Mouse (Mus musculus) forebrain, embryonic 11.5 days (tissue): ENCODE data around the gene Suz12. TPM values are rescaled to one million over a fixed set of nuclear protein-coding genes. Genes with fewer than 3 reads are reported as not detected.

ENCODE experiments used
- ATAC-seq: fragments of 200-750 bp; cut with Nextera tagmentation; replicated peaks from 2 replicates; pipeline ENCODE4 v1.8.0; 2017; ENCODE audit warnings: moderate TSS enrichment; ENCODE audit not compliant: low FRiP score
- DNase-seq: peaks from one replicate; pipeline ENCODE4 v3.0.0-alpha.2; 2017; ENCODE audit warnings: low spot score
- H3K27ac ChIP-seq: fragments of 300-500 bp; sonication (generic); 2 replicates; pipeline ENCODE4 v1.5.1; 2014; ENCODE audit warnings: low read depth, low read length
- H3K27me3 ChIP-seq: fragments of 300-500 bp; sonication (generic); 2 replicates; pipeline ENCODE4 v1.6.1; 2014; ENCODE audit warnings: mild to moderate bottlenecking, low read length, mixed read lengths; ENCODE audit not compliant: control insufficient read depth, insufficient read depth
- H3K36me3 ChIP-seq: fragments of 300-500 bp; sonication (generic); 2 replicates; pipeline ENCODE4 v1.6.1; 2014; ENCODE audit warnings: mild to moderate bottlenecking, low read length, moderate library complexity, mixed read lengths; ENCODE audit not compliant: control insufficient read depth, insufficient read depth
- H3K4me1 ChIP-seq: fragments of 300-500 bp; sonication (generic); replicated peaks from 2 replicates; pipeline ENCODE4 v1.6.1; 2014; ENCODE audit warnings: low read length, mixed read lengths; ENCODE audit not compliant: control insufficient read depth, insufficient read depth
- H3K4me2 ChIP-seq: fragments of 300-500 bp; sonication (generic); 2 replicates; pipeline ENCODE4 v1.6.1; 2014; ENCODE audit warnings: low read depth, mild to moderate bottlenecking, low read length, moderate library complexity, mixed read lengths; ENCODE audit not compliant: severe bottlenecking
- H3K4me3 ChIP-seq: fragments of 300-500 bp; sonication (generic); 2 replicates; pipeline ENCODE4 v1.5.1; 2014; ENCODE audit warnings: low read depth, low read length
- H3K9ac ChIP-seq: fragments of 300-500 bp; sonication (generic); 2 replicates; pipeline ENCODE4 v1.6.1; 2014; ENCODE audit warnings: low read length
- H3K9me3 ChIP-seq: fragments of 300-500 bp; sonication (generic); 2 replicates; pipeline ENCODE4 v1.6.1; 2016; ENCODE audit warnings: low read length, mixed read lengths; ENCODE audit not compliant: control insufficient read depth
- WGBS: fragments of 180-500 bp; shearing (Covaris S2); extraction: QIAGEN DNeasy Blood & Tissue Kit; methylation state at CpG from one replicate; pipeline ENCODE4 v1.1.7; 2014; 5-methylcytosine and 5-hydroxymethylcytosine counted together
- polyA plus RNA-seq: library from polyadenylated mRNA; unstranded; fragments of >200 nt; fragmentation: Nextera tagmentation; extraction: Ambion mirVana; gene quantifications from 2 replicates; pipeline ENCODE4 v1.2.1, GENCODE M21; 2014

Suz12 gene
- 33.6 and 35.4 TPM in 2 replicates for polyA plus RNA-seq

GRCm38 (mm10) chr11:79992592-79993355, at the start of gene Suz12:
Gene Suz12, plus strand, starts transcription at chr11:79993106.
- Histone ChIP-seq H3K4me2 (peak within 1 kb of the TSS; percentile 68), H3K27me3 (no peaks in the 10 kb centered on the region), H3K27ac (peak within 1 kb of the TSS; percentile 100), H3K4me3 (peak within 1 kb of the TSS; percentile 99), H3K4me1 (peaks cover 4% of the 10 kb centered on the region; the same call in 1 of the 2 replicates), H3K9me3 (no peaks in the 10 kb centered on the region), H3K9ac (peak within 1 kb of the TSS; percentile 95), H3K36me3 (no peaks in the 10 kb centered on the region; the same call in 1 of the 2 replicates)
- ATAC-seq, result peak; percentile 97
- peak; percentile 99 for DNase-seq
- WGBS, result under 1% methylated on average over 61 of the region's 74 CpGs

DNA sequence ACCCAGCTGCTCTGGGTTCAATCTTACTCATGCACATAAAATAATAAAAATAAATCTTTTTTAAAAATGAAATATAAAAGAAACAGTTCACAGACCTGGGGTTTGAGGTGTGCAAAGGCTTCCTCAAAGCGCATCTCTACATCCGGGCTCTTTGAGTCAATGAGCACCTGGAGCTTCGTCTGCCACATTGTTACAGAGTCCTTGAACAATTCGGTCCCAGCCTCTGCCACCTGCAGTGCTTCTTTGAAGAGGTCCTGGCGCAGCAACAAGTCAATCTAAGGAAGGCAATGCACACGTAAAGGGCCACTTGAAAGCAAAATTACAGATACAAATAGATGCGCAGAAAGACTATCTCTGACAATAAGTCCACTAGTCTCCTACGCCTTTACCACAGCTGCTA, 49.8 kb upstream of the Suz12 start:
- no peak overlapping the region for H3K4me2 ChIP-seq
- H3K9me3 ChIP-seq, result no peaks in the 10 kb centered on the region
- ATAC-seq (no peak), DNase-seq (no peak)
- H3K27ac ChIP-seq, result no peak overlapping the region
- 87% methylated on average over 8 of the region's 8 CpGs for WGBS
- no peaks in the 10 kb centered on the region for H3K27me3 ChIP-seq
- no peak overlapping the region for H3K4me3 ChIP-seq
- no peaks in the 10 kb centered on the region for H3K4me1 ChIP-seq
- no peak overlapping the region for H3K9ac ChIP-seq
- peaks cover 6% of the 10 kb centered on the region for H3K36me3 ChIP-seq

DNA sequence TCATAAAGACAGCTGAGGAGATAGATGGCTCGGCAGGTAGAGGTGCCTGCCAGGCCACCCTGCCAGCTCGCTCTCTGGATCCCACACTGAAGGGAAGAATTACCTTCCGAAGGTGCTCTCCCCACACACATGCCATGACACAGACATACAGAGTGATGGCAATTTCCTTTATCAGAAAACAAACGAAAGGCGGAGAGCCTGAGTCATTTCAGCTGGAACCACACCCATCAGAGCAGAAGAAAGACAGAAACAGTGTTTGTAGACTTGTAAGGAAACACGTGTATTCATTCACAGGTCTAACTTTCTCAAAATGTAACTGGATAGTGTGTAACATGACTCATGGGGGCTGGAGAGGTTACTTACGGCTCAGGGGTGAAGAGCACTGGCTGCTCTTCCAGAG, 49.3 kb upstream of the Suz12 start:
- no peaks in the 10 kb centered on the region for H3K4me1 ChIP-seq
- DNase-seq (no peak), ATAC-seq (no peak)
- H3K4me2 ChIP-seq, result no peak overlapping the region
- H3K36me3 ChIP-seq, result peaks cover 6% of the 10 kb centered on the region
- H3K27ac ChIP-seq, result no peak overlapping the region
- no peaks in the 10 kb centered on the region for H3K9me3 ChIP-seq
- H3K4me3 ChIP-seq, result no peak overlapping the region
- no peaks in the 10 kb centered on the region for H3K27me3 ChIP-seq
- no peak overlapping the region for H3K9ac ChIP-seq
- 94% methylated on average over 7 of the region's 7 CpGs for WGBS

- no peak for ATAC-seq
- peaks cover 14% of the 10 kb centered on the region for H3K36me3 ChIP-seq
Measured at GRCm38 (mm10) chr11:79947265-79947664, 45.6 kb upstream of the Suz12 start.

GRCm38 (mm10) chr11:79961346-79962124, 31.4 kb upstream of the Suz12 start:
- Histone ChIP-seq H3K27ac (peak overlapping the region; percentile 48), H3K9ac (peak overlapping the region; percentile 69), H3K36me3 (peaks cover 4% of the 10 kb centered on the region; the same call in 1 of the 2 replicates), H3K9me3 (no peaks in the 10 kb centered on the region), H3K4me3 (peak overlapping the region; percentile 64), H3K4me1 (0 out of 2 replicates have a peak, but pooled peaks cover 2% of the 10 kb centered on the region), H3K4me2 (peak overlapping the region; percentile 52), H3K27me3 (no peaks in the 10 kb centered on the region)
- WGBS, result 8% methylated on average over 27 of the region's 27 CpGs
- DNase-seq (no peak), ATAC-seq (peak; percentile 49)

More at GRCm38 (mm10) chr11:79947265-79947664, 45.6 kb upstream of the Suz12 start:
- H3K4me3 ChIP-seq, result no peak overlapping the region
- H3K4me2 ChIP-seq, result no peak overlapping the region
- no peak overlapping the region for H3K9ac ChIP-seq
- no peaks in the 10 kb centered on the region for H3K9me3 ChIP-seq
- H3K4me1 ChIP-seq, result no peaks in the 10 kb centered on the region
- WGBS, result 95% methylated on average over 3 of the region's 3 CpGs
- no peaks in the 10 kb centered on the region for H3K27me3 ChIP-seq
- DNase-seq, result no peak
- no peak overlapping the region for H3K27ac ChIP-seq

- Histone ChIP-seq H3K4me3 (peak within 1 kb of the TSS; percentile 64), H3K27me3 (no peaks in the 10 kb centered on the region), H3K4me2 (peak within 1 kb of the TSS; percentile 52), H3K36me3 (peaks cover 4% of the 10 kb centered on the region; the same call in 1 of the 2 replicates), H3K9ac (peak within 1 kb of the TSS; percentile 69), H3K9me3 (no peaks in the 10 kb centered on the region), H3K27ac (peak within 1 kb of the TSS; percentile 48), H3K4me1 (0 out of 2 replicates have a peak, but pooled peaks cover 2% of the 10 kb centered on the region)
- ATAC-seq, result peak; percentile 94
- WGBS, result under 1% methylated on average over 46 of the region's 46 CpGs
- DNase-seq, result peak; percentile 99
Measured at GRCm38 (mm10) chr11:79962125-79962876, 30.6 kb upstream of the Suz12 start, which contains the start of gene Utp6. Gene Utp6, minus strand, starts transcription at chr11:79962390.

DNA sequence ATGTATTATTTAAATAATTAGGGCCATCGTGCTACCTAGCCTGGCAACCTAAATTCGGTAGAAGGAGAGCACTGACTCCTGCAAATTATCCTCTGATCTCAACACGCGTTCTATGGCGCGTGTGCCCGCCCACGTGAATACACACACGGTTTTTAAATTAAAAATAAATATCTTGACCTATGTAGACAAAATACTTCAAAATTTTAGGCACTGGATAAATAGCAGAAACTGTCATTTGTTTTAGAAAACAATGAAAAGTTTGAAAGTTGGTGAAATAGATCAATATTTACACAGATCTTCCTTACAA, 30.1 kb upstream of the Suz12 start:
- H3K27me3 ChIP-seq, result no peaks in the 10 kb centered on the region

More for the DNA sequence above, 30.1 kb upstream of the Suz12 start:
- Histone ChIP-seq H3K36me3 (peaks cover 2% of the 10 kb centered on the region; the same call in 1 of the 2 replicates), H3K4me2 (peak overlapping the region; percentile 41), H3K4me1 (0 out of 2 replicates have a peak, but pooled peaks cover 2% of the 10 kb centered on the region), H3K9me3 (no peaks in the 10 kb centered on the region), H3K27ac (no peak overlapping the region), H3K4me3 (peak overlapping the region; percentile 64), H3K9ac (peak overlapping the region; percentile 35; the same call in 1 of the 2 replicates)
- DNase-seq (no peak), ATAC-seq (no peak)
- WGBS, result 14% methylated on average over 9 of the region's 9 CpGs
